Mouse (Mus musculus) neural tube, embryonic 15.5 days (tissue): ENCODE data around the gene Map4k3. TPM values are rescaled to one million over a fixed set of nuclear protein-coding genes. Genes with fewer than 3 reads are reported as not detected.
"Not testable (repeated sequence)": the region's sequence is repeated elsewhere in the genome, so short reads cannot be mapped to it uniquely, and the experiment has no call there.

Experiments used
- ATAC-seq: fragments of 200-750 bp; cut with Nextera tagmentation; 2 replicates; pipeline ENCODE4 v1.8.0; 2017; ENCODE audit warnings: mild to moderate bottlenecking, moderate TSS enrichment, moderate library complexity; ENCODE audit not compliant: low FRiP score
- H3K27ac ChIP-seq: fragments of 300-500 bp; sonication (generic); replicated peaks from 2 replicates; pipeline ENCODE4 v1.5.1; 2015; ENCODE audit warnings: mild to moderate bottlenecking, inconsistent platforms
- H3K27me3 ChIP-seq: fragments of 300-500 bp; sonication (generic); replicated peaks from 2 replicates; pipeline ENCODE4 v1.6.1; 2015; ENCODE audit warnings: inconsistent platforms
- H3K36me3 ChIP-seq: fragments of 300-500 bp; sonication (generic); 2 replicates; pipeline ENCODE4 v1.6.1; 2015; ENCODE audit warnings: inconsistent platforms
- H3K4me1 ChIP-seq: fragments of 300-500 bp; sonication (generic); 2 replicates; pipeline ENCODE4 v1.6.1; 2015; ENCODE audit warnings: inconsistent platforms
- H3K4me2 ChIP-seq: fragments of 300-500 bp; sonication (generic); 2 replicates; pipeline ENCODE4 v1.6.1; 2015; ENCODE audit warnings: inconsistent platforms, mild to moderate bottlenecking, moderate library complexity
- H3K4me3 ChIP-seq: fragments of 300-500 bp; sonication (generic); replicated peaks from 2 replicates; pipeline ENCODE4 v1.5.1; 2015; ENCODE audit warnings: mild to moderate bottlenecking, inconsistent platforms
- H3K9ac ChIP-seq: fragments of 300-500 bp; sonication (generic); replicated peaks from 2 replicates; pipeline ENCODE4 v1.6.1; 2015; ENCODE audit warnings: mild to moderate bottlenecking, inconsistent platforms
- H3K9me3 ChIP-seq: fragments of 300-500 bp; sonication (generic); replicated peaks from 2 replicates; pipeline ENCODE4 v1.6.1; 2016; ENCODE audit warnings: inconsistent platforms
- WGBS: fragments of 180-500 bp; shearing (Covaris S2); methylation state at CpG from one replicate; pipeline ENCODE4 v1.1.7; 2015; ENCODE audit warnings: mixed read lengths; 5-methylcytosine and 5-hydroxymethylcytosine counted together
- polyA plus RNA-seq: library from polyadenylated mRNA; unstranded; fragments of >200 nt; fragmentation: Nextera tagmentation; extraction: Ambion mirVana; gene quantifications from 2 replicates; pipeline ENCODE4 v1.2.1, GENCODE M21; 2015

The Map4k3 gene
- polyA plus RNA-seq, 1 experiment from 2014 or later: 22.0 TPM

- no peak for ATAC-seq
- no peak overlapping the region for H3K9ac ChIP-seq
- H3K9me3 ChIP-seq: no peaks in the 10 kb centered on the region
- no peak overlapping the region for H3K4me2 ChIP-seq
- no peaks in the 10 kb centered on the region for H3K36me3 ChIP-seq
- no peaks in the 10 kb centered on the region for H3K27me3 ChIP-seq
- no peak overlapping the region for H3K27ac ChIP-seq
- peaks cover 4% of the 10 kb centered on the region; the same call in 1 of the 2 replicates for H3K4me1 ChIP-seq
- 89% methylated on average over 5 of the region's 5 CpGs for WGBS
- no peak overlapping the region for H3K4me3 ChIP-seq
Measured at GRCm38 (mm10) chr17:80756043-80756442, 27.8 kb upstream of the Map4k3 start.

DNA sequence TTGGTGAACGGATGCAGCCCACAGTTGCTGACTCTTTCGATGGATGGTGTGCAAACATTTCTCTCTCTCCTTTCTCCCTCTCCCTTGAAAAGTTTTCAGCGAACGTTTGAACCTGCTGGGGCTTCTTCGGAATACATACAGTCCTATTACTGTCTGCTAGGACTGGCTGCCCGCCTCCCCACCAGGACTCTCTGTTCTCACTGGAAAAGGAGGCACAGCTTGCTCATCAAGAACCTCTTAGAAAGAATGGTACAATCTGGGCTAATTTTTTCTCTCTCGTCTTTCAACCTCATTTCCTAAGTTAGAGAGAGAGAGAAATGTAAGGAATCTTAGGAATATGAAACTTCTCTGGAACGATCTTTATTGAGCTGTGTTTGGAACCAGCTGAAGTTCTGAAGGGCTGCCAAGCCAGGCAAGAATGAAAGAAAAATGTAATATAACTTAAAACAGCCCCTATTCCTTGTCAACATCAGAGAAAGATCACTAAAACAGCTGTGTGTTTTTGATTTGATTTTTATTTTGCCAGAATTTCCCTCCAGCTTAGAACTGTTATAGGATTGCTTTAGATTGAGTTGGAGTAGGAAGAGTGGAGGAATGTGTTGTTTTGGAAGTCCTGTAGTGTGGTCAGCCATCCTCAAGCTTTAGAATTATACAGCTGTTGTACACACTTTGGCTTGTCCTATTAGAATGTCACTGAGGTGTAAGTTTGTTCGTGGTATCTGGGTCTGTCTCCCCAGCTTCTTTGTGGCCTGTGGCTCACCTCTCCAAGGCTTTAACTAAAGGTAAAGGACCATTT, 27.0 kb upstream of the Map4k3 start:
- ATAC-seq: no peak
- H3K36me3 ChIP-seq: no peaks in the 10 kb centered on the region
- no peak overlapping the region for H3K27ac ChIP-seq
- no peak overlapping the region for H3K4me2 ChIP-seq
- H3K4me1 ChIP-seq: peaks cover 4% of the 10 kb centered on the region; the same call in 1 of the 2 replicates
- no peaks in the 10 kb centered on the region for H3K9me3 ChIP-seq
- no peak overlapping the region for H3K9ac ChIP-seq
- H3K4me3 ChIP-seq: no peak overlapping the region
- WGBS: 84% methylated on average over 9 of the region's 9 CpGs
- no peaks in the 10 kb centered on the region for H3K27me3 ChIP-seq

GRCm38 (mm10) chr17:80754589-80754988, 26.3 kb upstream of the Map4k3 start:
- H3K4me3 ChIP-seq: no peak overlapping the region
- 69% methylated on average over 8 of the region's 8 CpGs for WGBS
- H3K27ac ChIP-seq: no peak overlapping the region
- H3K36me3 ChIP-seq: no peaks in the 10 kb centered on the region
- no peak overlapping the region for H3K9ac ChIP-seq
- H3K9me3 ChIP-seq: no peaks in the 10 kb centered on the region
- peaks cover 4% of the 10 kb centered on the region; the same call in 1 of the 2 replicates for H3K4me1 ChIP-seq
- ATAC-seq: no peak
- H3K4me2 ChIP-seq: no peak overlapping the region
- H3K27me3 ChIP-seq: no peaks in the 10 kb centered on the region

GRCm38 (mm10) chr17:80752466-80752865, 24.2 kb upstream of the Map4k3 start:
- 16% methylated on average over 1 of the region's 1 CpGs for WGBS
- no peak overlapping the region for H3K27ac ChIP-seq
- H3K4me3 ChIP-seq: no peak overlapping the region
- no peak overlapping the region for H3K4me2 ChIP-seq
- no peaks in the 10 kb centered on the region for H3K36me3 ChIP-seq
- no peaks in the 10 kb centered on the region for H3K9me3 ChIP-seq
- ATAC-seq: no peak
- H3K9ac ChIP-seq: no peak overlapping the region
- H3K27me3 ChIP-seq: no peaks in the 10 kb centered on the region
- peaks cover 4% of the 10 kb centered on the region; the same call in 1 of the 2 replicates for H3K4me1 ChIP-seq

- H3K4me2 ChIP-seq: no peak overlapping the region
- H3K4me1 ChIP-seq: no peaks in the 10 kb centered on the region
- no peaks in the 10 kb centered on the region for H3K27me3 ChIP-seq
- H3K36me3 ChIP-seq: no peaks in the 10 kb centered on the region
- ATAC-seq: no peak
- 85% methylated on average over 5 of the region's 5 CpGs for WGBS
- no peaks in the 10 kb centered on the region for H3K9me3 ChIP-seq
- H3K4me3 ChIP-seq: no peak overlapping the region
- no peak overlapping the region for H3K27ac ChIP-seq
- H3K9ac ChIP-seq: no peak overlapping the region
Measured at GRCm38 (mm10) chr17:80739421-80739820, 11.1 kb upstream of the Map4k3 start.

GRCm38 (mm10) chr17:80734700-80735099, 6.4 kb upstream of the Map4k3 start:
- H3K4me1 ChIP-seq: no peaks in the 10 kb centered on the region
- no peak overlapping the region for H3K4me2 ChIP-seq
- ATAC-seq: no peak
- no peak overlapping the region for H3K9ac ChIP-seq
- H3K9me3 ChIP-seq: no peaks in the 10 kb centered on the region
- no peak overlapping the region for H3K27ac ChIP-seq
- 85% methylated on average over 6 of the region's 6 CpGs for WGBS
- no peaks in the 10 kb centered on the region for H3K27me3 ChIP-seq
- no peak overlapping the region for H3K4me3 ChIP-seq
- H3K36me3 ChIP-seq: no peaks in the 10 kb centered on the region

DNA sequence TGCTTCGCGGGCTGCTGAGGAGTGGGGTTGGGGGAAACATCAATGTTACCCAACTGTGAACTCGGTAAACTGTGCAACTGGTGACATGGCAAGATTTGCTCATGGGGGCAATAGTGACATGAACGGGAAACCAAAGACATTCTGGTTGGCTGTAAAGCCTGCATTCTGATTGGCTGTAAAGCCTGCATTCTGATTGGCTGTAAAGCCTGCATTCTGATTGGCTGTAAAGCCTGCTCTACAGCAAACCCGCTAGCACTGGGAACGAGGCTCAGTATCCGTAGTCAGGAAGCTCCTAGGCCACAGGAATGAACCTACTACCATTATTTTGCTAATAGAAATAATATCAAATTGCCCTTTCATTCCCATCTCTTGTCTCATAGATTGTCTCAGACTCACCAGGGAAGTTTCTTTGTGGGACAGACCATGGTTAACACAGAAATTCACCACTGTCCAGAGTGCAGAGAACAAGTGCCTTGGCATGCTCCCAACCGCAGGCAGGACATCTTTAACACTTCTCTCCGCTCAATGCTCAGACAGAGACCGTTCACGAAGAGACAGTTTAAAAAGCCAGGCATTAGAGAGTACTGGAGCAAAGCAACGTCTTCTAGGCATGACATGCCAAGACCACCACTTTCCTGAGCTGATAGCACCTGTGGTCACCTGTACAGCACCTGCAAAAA, 5.0 kb upstream of the Map4k3 start:
- Histone ChIP-seq H3K9me3 (no peaks in the 10 kb centered on the region), H3K4me3 (no peak overlapping the region), H3K27ac (no peak overlapping the region), H3K4me2 (no peak overlapping the region), H3K27me3 (no peaks in the 10 kb centered on the region), H3K4me1 (peaks cover 5% of the 10 kb centered on the region), H3K9ac (no peak overlapping the region), H3K36me3 (no peaks in the 10 kb centered on the region)
- ATAC-seq: no peak
- 79% methylated on average over 12 of the region's 12 CpGs for WGBS

DNA sequence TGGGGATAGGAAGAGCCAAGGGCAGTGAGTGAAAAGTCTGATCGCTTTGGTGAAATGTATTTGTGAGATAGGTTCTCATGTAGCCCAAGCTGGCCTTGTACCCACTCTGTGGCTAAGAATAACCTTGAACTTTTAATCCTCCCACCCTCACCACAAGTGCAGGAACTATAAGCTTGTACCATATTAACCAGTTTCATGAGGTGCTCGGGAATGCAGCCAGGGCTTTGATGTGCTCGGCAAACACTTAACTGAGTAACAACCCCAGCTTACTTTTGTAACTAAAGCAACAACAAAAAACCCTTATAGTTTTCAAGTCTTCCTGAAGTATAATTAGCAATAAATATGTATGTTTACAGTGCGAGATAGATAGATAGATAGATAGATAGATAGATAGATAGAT, 4.0 kb upstream of the Map4k3 start:
- H3K27ac ChIP-seq: no peak overlapping the region
- no peak overlapping the region for H3K9ac ChIP-seq
- peaks cover 5% of the 10 kb centered on the region for H3K4me1 ChIP-seq
- no peaks in the 10 kb centered on the region for H3K36me3 ChIP-seq
- H3K27me3 ChIP-seq: no peaks in the 10 kb centered on the region
- no peak overlapping the region for H3K4me2 ChIP-seq
- H3K9me3 ChIP-seq: no peaks in the 10 kb centered on the region
- WGBS: 92% methylated on average over 4 of the region's 4 CpGs
- no peak for ATAC-seq
- no peak overlapping the region for H3K4me3 ChIP-seq

DNA sequence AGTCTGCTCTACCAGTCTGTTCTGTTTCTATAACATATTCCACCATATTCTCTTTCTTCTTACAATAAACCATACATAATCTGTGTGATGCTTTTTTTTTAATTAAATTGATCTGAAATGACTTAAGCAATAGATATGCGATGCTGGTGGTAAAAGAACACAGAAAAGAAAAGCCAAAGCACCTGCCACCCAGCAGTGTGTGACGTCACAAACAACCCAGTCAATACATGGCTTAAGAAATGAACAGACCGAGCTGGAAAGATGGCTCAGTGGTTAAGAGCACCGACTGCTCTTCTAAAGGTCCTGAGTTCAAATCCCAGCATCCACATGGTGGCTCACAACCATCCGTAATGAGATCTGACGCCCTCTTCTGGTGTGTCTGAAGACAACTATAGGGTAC, 2.0 kb upstream of the Map4k3 start:
- H3K27me3 ChIP-seq, H3K4me3 ChIP-seq, H3K9ac ChIP-seq, H3K27ac ChIP-seq, H3K36me3 ChIP-seq, H3K9me3 ChIP-seq, H3K4me2 ChIP-seq, ATAC-seq: not testable (repeated sequence)
- WGBS: 91% methylated on average over 6 of the region's 6 CpGs
- H3K4me1 ChIP-seq: peaks cover 21% of the 10 kb centered on the region

- Histone ChIP-seq H3K4me1 (peaks cover 21% of the 10 kb centered on the region), H3K9me3 (no peaks in the 10 kb centered on the region), H3K27ac (no peak overlapping the region), H3K36me3 (no peaks in the 10 kb centered on the region), H3K4me3 (no peak overlapping the region), H3K9ac (no peak overlapping the region), H3K4me2 (no peak overlapping the region), H3K27me3 (no peaks in the 10 kb centered on the region)
- ATAC-seq: no peak
- WGBS: 81% methylated on average over 5 of the region's 5 CpGs
Measured at GRCm38 (mm10) chr17:80729825-80730224, 1.5 kb upstream of the Map4k3 start.

DNA sequence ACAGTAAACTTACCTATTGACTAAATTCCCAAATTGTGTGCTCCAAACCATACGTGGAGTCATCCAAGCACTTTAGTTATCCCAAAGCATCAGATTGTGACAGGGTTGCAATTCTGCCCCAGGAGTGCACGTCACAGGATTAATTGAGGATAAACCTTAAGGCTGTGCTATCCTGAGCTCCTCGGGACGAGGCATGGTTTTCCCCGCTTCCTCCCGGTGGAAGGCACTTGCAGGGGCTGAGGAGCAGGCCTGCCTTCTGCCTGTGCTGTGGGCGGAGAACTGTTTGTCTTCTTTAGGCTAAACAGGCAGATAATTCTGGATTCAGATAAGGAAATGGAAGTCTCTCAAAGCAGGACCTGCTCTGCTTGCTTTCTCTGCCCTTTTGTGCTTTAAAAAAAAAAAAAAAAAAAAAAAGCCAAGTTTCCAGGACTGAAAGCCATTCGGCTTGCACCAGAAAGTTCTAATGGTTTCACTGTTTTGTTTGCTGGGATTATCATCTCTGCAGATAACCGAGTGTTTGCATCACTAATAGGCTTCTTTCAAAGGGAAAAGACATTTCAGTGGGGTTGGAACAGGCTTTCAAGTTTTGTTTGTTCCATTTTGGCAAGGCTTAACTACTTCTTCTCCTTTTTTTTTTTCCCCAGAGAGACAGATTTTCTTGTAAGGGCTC, 930 bp upstream of the Map4k3 start:
- Histone ChIP-seq H3K27ac (no peak overlapping the region), H3K4me1 (peaks cover 27% of the 10 kb centered on the region), H3K9ac (no peak overlapping the region), H3K27me3 (no peaks in the 10 kb centered on the region), H3K36me3 (no peaks in the 10 kb centered on the region), H3K4me3 (no peak overlapping the region), H3K4me2 (0 out of 2 replicates have a peak overlapping the region, but pooled peaks have one; percentile 83), H3K9me3 (no peaks in the 10 kb centered on the region)
- ATAC-seq: no peak
- 36% methylated on average over 9 of the region's 9 CpGs for WGBS
